18 mouse cellular contexts compared by ENCODE assay signal in genomic region chr12:21368376-21369086, GRCm38 (mm10). TPM values are rescaled to one million over a fixed set of nuclear protein-coding genes. Genes with fewer than 3 reads are reported as not detected.
DNase-seq lines count a peak whose midpoint lies in the region; ATAC-seq and TF ChIP-seq lines count a peak whose summit lies in the region.
"Had no signal": no experiment of that assay in that cellular context is flagged by ENCODE, and none has a peak within 500 bp of the region (broad histone marks: within the 10 kb centered on the region; RNA-seq: fewer than 3 reads in every experiment).

No protein-coding gene starts in this region.

- no peaks in the 10 kb centered on the region for H3K9me3 ChIP-seq in heart, embryonic 12.5 days (replicated peaks)
- no peaks in the 10 kb centered on the region for H3K9me3 ChIP-seq in hindbrain, embryonic 11.5 days (ENCODE audit: control insufficient read depth, low read length)
- H3K9me3 ChIP-seq: forebrain, embryonic 12.5 days; hindbrain, embryonic 12.5 days; kidney, embryonic 15.5 days; liver, embryonic 15.5 days had no signal

- H3K9ac ChIP-seq in heart, embryonic 12.5 days = no peak overlapping the region
- H3K9ac ChIP-seq in hindbrain, embryonic 11.5 days (ENCODE audit: low read depth, low read length) = no peak overlapping the region
- H3K9ac ChIP-seq: forebrain, embryonic 12.5 days; hindbrain, embryonic 12.5 days; kidney, embryonic 15.5 days; liver, embryonic 15.5 days had no signal

- H3K36me3 ChIP-seq in heart, embryonic 12.5 days = no peaks in the 10 kb centered on the region
- H3K36me3 ChIP-seq in spleen, adult 2 months (ENCODE audit: control insufficient read depth, insufficient read depth, low read length) = no peaks in the 10 kb centered on the region; the same call in 1 of the 2 replicates
- no peaks in the 10 kb centered on the region for H3K36me3 ChIP-seq in hindbrain, embryonic 11.5 days (ENCODE audit: control insufficient read depth, insufficient read depth, low read length)
- H3K36me3 ChIP-seq: forebrain, embryonic 12.5 days; hindbrain, embryonic 12.5 days; kidney, embryonic 15.5 days; liver, embryonic 15.5 days had no signal

- no peak overlapping the region for H3K27ac ChIP-seq in heart, embryonic 12.5 days (ENCODE audit: poor library complexity, severe bottlenecking)
- H3K27ac ChIP-seq in spleen, adult 2 months (ENCODE audit: insufficient read depth, low read length) = peak overlapping the region; percentile 57
- peak overlapping the region; percentile 8; the same call in 1 of the 2 replicates for H3K27ac ChIP-seq in brown adipose tissue, adult 24 weeks (replicated peaks; ENCODE audit: low read depth, low read length)
- H3K27ac ChIP-seq in hindbrain, embryonic 11.5 days (ENCODE audit: low read depth, low read length) = no peak overlapping the region
- H3K27ac ChIP-seq: forebrain, embryonic 12.5 days; hindbrain, embryonic 12.5 days; kidney, embryonic 15.5 days; left cerebral cortex, adult 2 months; liver, embryonic 15.5 days had no signal

- H3K4me2 ChIP-seq in heart, embryonic 12.5 days = no peak overlapping the region
- H3K4me2 ChIP-seq in hindbrain, embryonic 11.5 days (replicated peaks; ENCODE audit: low read depth, low read length) = no peak overlapping the region
- H3K4me2 ChIP-seq: forebrain, embryonic 12.5 days; hindbrain, embryonic 12.5 days; kidney, embryonic 15.5 days; liver, embryonic 15.5 days had no signal

- intact Hi-C loops in heart, postnatal 10 days (cut with DNase I) = no loop called here

- no peak for ATAC-seq in heart, embryonic 12.5 days (ENCODE audit: insufficient number of reproducible peaks, low FRiP score)
- no peak for ATAC-seq in hindbrain, embryonic 11.5 days (ENCODE audit: low FRiP score)
- ATAC-seq: CD4-positive, CD25-positive, alpha-beta regulatory T cell, adult 4 months; inflammation-experienced regulatory T-cells, adult 6 months had no signal

- peaks cover 8% of the 10 kb centered on the region; the same call in 1 of the 2 replicates for H3K4me1 ChIP-seq in heart, embryonic 12.5 days (replicated peaks)
- no peaks in the 10 kb centered on the region; the same call in none of the 2 replicates for H3K4me1 ChIP-seq in spleen, adult 2 months (ENCODE audit: control insufficient read depth, insufficient read depth, insufficient read length)
- no peaks in the 10 kb centered on the region; the same call in 1 of the 2 replicates for H3K4me1 ChIP-seq in brown adipose tissue, adult 24 weeks (ENCODE audit: control insufficient read depth, insufficient read depth, insufficient read length, low read length)
- no peaks in the 10 kb centered on the region for H3K4me1 ChIP-seq in hindbrain, embryonic 11.5 days (replicated peaks; ENCODE audit: control insufficient read depth, insufficient read depth, low read length)

- DNase-seq in heart, postnatal 10 days = peak; percentile 27 to 38
- DNase-seq in spleen, adult 2 months (ENCODE audit: low read depth in 1 of 2, low spot score in 2 of 2) = no peak
- DNase-seq in spleen, postnatal 4 days (ENCODE audit: low spot score in 2 of 2) = no peak
- DNase-seq in testis, postnatal 14 days (ENCODE audit: low spot score) = peak; percentile 35
- DNase-seq in hindbrain, embryonic 11.5 days (ENCODE audit: low spot score) = no peak
- DNase-seq: cerebellum, postnatal 10 days; gastrocnemius, postnatal 25 days; lung, postnatal 10 days; thymus, postnatal 14 days had no signal

- TF ChIP-seq POLR2A in spleen, adult 2 months (IDR thresholded peaks at IDR 0.05; ENCODE audit: low read depth, low read length) = no peak

- no peak overlapping the region for H3K4me3 ChIP-seq in heart, embryonic 12.5 days
- H3K4me3 ChIP-seq in spleen, adult 2 months (ENCODE audit: extremely low read depth, insufficient read depth, insufficient read length) = no peak overlapping the region
- H3K4me3 ChIP-seq in brown adipose tissue, adult 24 weeks (ENCODE audit: insufficient read depth, low read depth, low read length) = no peak overlapping the region
- H3K4me3 ChIP-seq in hindbrain, embryonic 11.5 days (ENCODE audit: low read depth, low read length) = no peak overlapping the region
- H3K4me3 ChIP-seq: forebrain, embryonic 12.5 days; hindbrain, embryonic 12.5 days; kidney, embryonic 15.5 days; left cerebral cortex, adult 2 months; liver, embryonic 15.5 days had no signal

- no peak for TF ChIP-seq CTCF in spleen, adult 2 months (IDR thresholded peaks at IDR 0.05; ENCODE audit: extremely low read depth, insufficient read depth, insufficient read length, insufficient replicate concordance)

- no peaks in the 10 kb centered on the region for H3K27me3 ChIP-seq in heart, embryonic 12.5 days (replicated peaks)
- no peaks in the 10 kb centered on the region for H3K27me3 ChIP-seq in spleen, adult 2 months (ENCODE audit: control insufficient read depth, insufficient read depth, low read length)
- H3K27me3 ChIP-seq in hindbrain, embryonic 11.5 days (ENCODE audit: control insufficient read depth, insufficient read depth, low read length) = no peaks in the 10 kb centered on the region
- H3K27me3 ChIP-seq: forebrain, embryonic 12.5 days; hindbrain, embryonic 12.5 days; kidney, embryonic 15.5 days; liver, embryonic 15.5 days had no signal

- 87% methylated on average over 9 of the region's 9 CpGs for WGBS in heart, embryonic 12.5 days
- WGBS in spleen, adult 2 months = 83% methylated on average over 9 of the region's 9 CpGs
- 94% methylated on average over 9 of the region's 9 CpGs for WGBS in hindbrain, embryonic 11.5 days

RNA-seq across cellular contexts. Expression of gene Adam17, which starts 4.9 kb away (rescaled TPM):
- 10 to 100 TPM; 49.9 to 59.8 TPM for total RNA-seq in heart, postnatal 10 days (2021)
- 38.6 and 39.9 TPM in 2 replicates for polyA plus RNA-seq in heart, embryonic 12.5 days (2016; fragmentation: Nextera tagmentation; extraction: Ambion mirVana)
- 20.3 and 22.2 TPM in 2 replicates for polyA plus RNA-seq in spleen, adult 2 months (2012; rRNA removed)
- polyA plus RNA-seq in brown adipose tissue, adult 24 weeks (2012; ENCODE audit: insufficient read depth, insufficient read length, missing spikeins) = 14.9 and 15.6 TPM in 2 replicates
- 37.5 and 38.2 TPM in 2 replicates for polyA plus RNA-seq in hindbrain, embryonic 11.5 days (2014; fragmentation: Nextera tagmentation; extraction: Ambion mirVana)

RNA-seq across cellular contexts. Expression of gene Ywhaq, which starts 48.9 kb away (rescaled TPM):
- 100 to 1,000 TPM; 137 to 140 TPM for total RNA-seq in heart, postnatal 10 days (2021)
- polyA plus RNA-seq in heart, embryonic 12.5 days (2016; fragmentation: Nextera tagmentation; extraction: Ambion mirVana) = 558 and 566 TPM in 2 replicates
- polyA plus RNA-seq in spleen, adult 2 months (2012; rRNA removed) = 38.6 and 40.9 TPM in 2 replicates
- polyA plus RNA-seq in brown adipose tissue, adult 24 weeks (2012; ENCODE audit: insufficient read depth, insufficient read length, missing spikeins) = 205 and 216 TPM in 2 replicates
- 1,238 and 1,304 TPM in 2 replicates for polyA plus RNA-seq in hindbrain, embryonic 11.5 days (2014; fragmentation: Nextera tagmentation; extraction: Ambion mirVana)

RNA-seq across cellular contexts. Expression of gene Iah1, which starts 52.3 kb away (rescaled TPM):
- 10 to 100 TPM; 26.7 to 28.0 TPM for total RNA-seq in heart, postnatal 10 days (2021)
- polyA plus RNA-seq in heart, embryonic 12.5 days (2016; fragmentation: Nextera tagmentation; extraction: Ambion mirVana) = 37.3 and 39.0 TPM in 2 replicates
- polyA plus RNA-seq in spleen, adult 2 months (2012; rRNA removed) = 36.3 and 39.3 TPM in 2 replicates
- 84.5 and 100 TPM in 2 replicates for polyA plus RNA-seq in brown adipose tissue, adult 24 weeks (2012; ENCODE audit: insufficient read depth, insufficient read length, missing spikeins)
- polyA plus RNA-seq in hindbrain, embryonic 11.5 days (2014; fragmentation: Nextera tagmentation; extraction: Ambion mirVana) = 48.2 and 50.4 TPM in 2 replicates

Comparison
In these comparisons a context has a peak if more than half of its experiments do, and no peak if none do; other contexts are left out.
1. DNase-seq: peak in heart, postnatal 10 days (2 of 2) and testis, postnatal 14 days (single experiment); none in spleen, adult 2 months (0 of 2), spleen, postnatal 4 days (0 of 2) and hindbrain, embryonic 11.5 days (single experiment).
2. H3K27ac ChIP-seq: peak in spleen, adult 2 months (single experiment) and brown adipose tissue, adult 24 weeks (single experiment); none in heart, embryonic 12.5 days (single experiment) and hindbrain, embryonic 11.5 days (single experiment).